Mouse (Mus musculus) liver, postnatal 0 days (tissue): ENCODE measurements around the gene Slc4a4. TPM values are rescaled to one million over a fixed set of nuclear protein-coding genes. Genes with fewer than 3 reads are reported as not detected.

Source experiments
- ATAC-seq: fragments of 200-750 bp; cut with Nextera tagmentation; 2 replicates; pipeline ENCODE4 v1.8.0; 2017; ENCODE audit warnings: mild to moderate bottlenecking, moderate library complexity
- DNase-seq: peaks from one replicate; pipeline ENCODE4 v3.0.0-alpha.2; 2016
- H3K27ac ChIP-seq: fragments of 300-500 bp; sonication (generic); 2 replicates; pipeline ENCODE4 v1.5.1; 2014; ENCODE audit warnings: antibody characterized with exemption, moderate library complexity, mild to moderate bottlenecking, low read depth
- H3K27me3 ChIP-seq: fragments of 300-500 bp; sonication (generic); 2 replicates; pipeline ENCODE4 v1.6.1; 2014; ENCODE audit warnings: low read length, control low read depth, mixed read lengths; ENCODE audit not compliant: insufficient read depth
- H3K36me3 ChIP-seq: fragments of 300-500 bp; sonication (generic); replicated peaks from 2 replicates; pipeline ENCODE4 v1.6.1; 2014; ENCODE audit warnings: mild to moderate bottlenecking, control low read depth, low read length, moderate library complexity, mixed read lengths; ENCODE audit not compliant: insufficient read depth
- H3K4me1 ChIP-seq: fragments of 300-500 bp; sonication (generic); 2 replicates; pipeline ENCODE4 v1.6.1; 2014; ENCODE audit warnings: antibody characterized with exemption, mild to moderate bottlenecking, control low read depth; ENCODE audit not compliant: insufficient read depth
- H3K4me2 ChIP-seq: fragments of 300-500 bp; sonication (generic); 2 replicates; pipeline ENCODE4 v1.6.1; 2014; ENCODE audit warnings: low read depth, mild to moderate bottlenecking, low read length, moderate library complexity, mixed read lengths
- H3K4me3 ChIP-seq: fragments of 300-500 bp; sonication (generic); 2 replicates; pipeline ENCODE4 v1.5.1; 2014; ENCODE audit warnings: low read depth, low read length
- H3K9ac ChIP-seq: fragments of 300-500 bp; sonication (generic); replicated peaks from 2 replicates; pipeline ENCODE4 v1.6.1; 2014; ENCODE audit warnings: mild to moderate bottlenecking, moderate library complexity
- H3K9me3 ChIP-seq: fragments of 300-500 bp; sonication (generic); 2 replicates; pipeline ENCODE4 v1.6.1; 2016; ENCODE audit warnings: mild to moderate bottlenecking, control low read depth, low read length, mixed read lengths
- CTCF ChIP-seq: sonication (generic); IDR thresholded peaks from 2 replicates; pipeline ENCODE4 v1.5.1; 2016; ENCODE audit warnings: antibody characterized with exemption, low read depth
- EP300 ChIP-seq: IDR thresholded peaks from 2 replicates; pipeline ENCODE4 v1.6.1; 2016; ENCODE audit warnings: antibody characterized with exemption, low read depth, mild to moderate bottlenecking
- WGBS: fragments of 180-500 bp; shearing (Covaris S2); extraction: QIAGEN DNeasy Blood & Tissue Kit; methylation state at CpG from one replicate; pipeline ENCODE4 v1.1.7; 2014; ENCODE audit not compliant: insufficient replicate concordance; 5-methylcytosine and 5-hydroxymethylcytosine counted together
- polyA plus RNA-seq: library from polyadenylated mRNA; unstranded; fragments of >200 nt; fragmentation: Nextera tagmentation; extraction: Ambion mirVana; gene quantifications from 2 replicates; pipeline ENCODE4 v1.2.1, GENCODE M21; 2015

Slc4a4 gene
- polyA plus RNA-seq, 1 experiment from 2014 or later: 4.1 TPM

- H3K27me3 ChIP-seq: no peaks in the 10 kb centered on the region
- H3K9me3 ChIP-seq: no peaks in the 10 kb centered on the region
- H3K36me3 ChIP-seq: no peaks in the 10 kb centered on the region
- no peak overlapping the region for H3K27ac ChIP-seq
- DNase-seq (no peak), ATAC-seq (no peak)
- TF ChIP-seq CTCF: no peak
- TF ChIP-seq EP300: no peak
- no peak overlapping the region for H3K4me2 ChIP-seq
- no peaks in the 10 kb centered on the region for H3K4me1 ChIP-seq
- H3K4me3 ChIP-seq: no peak overlapping the region
- H3K9ac ChIP-seq: no peak overlapping the region
- WGBS: 89% methylated on average over 5 of the region's 5 CpGs
Measured at GRCm38 (mm10) chr5:88994533-88994932, 107.9 kb downstream of the Slc4a4 start.

DNA sequence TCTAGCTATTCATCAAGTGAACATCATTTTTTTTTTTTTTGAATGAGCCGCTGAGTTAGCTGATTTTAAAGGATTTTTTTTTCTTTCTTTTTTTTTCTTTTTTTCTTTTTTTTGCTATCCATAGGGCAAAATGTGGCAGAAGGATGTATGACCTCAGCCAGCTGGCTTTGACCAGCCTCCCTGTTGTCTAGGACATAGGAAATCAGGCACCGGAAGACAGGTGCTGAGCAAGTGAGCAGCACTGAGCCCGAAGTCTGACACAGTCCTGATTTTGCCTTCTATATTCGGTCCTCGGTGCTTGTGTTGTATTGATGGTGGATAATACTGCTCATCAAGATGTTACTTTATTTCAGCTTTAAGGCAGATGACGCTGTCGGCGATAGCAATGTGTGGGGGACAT lies 109.6 kb downstream of the Slc4a4 start:
- 90% methylated on average over 8 of the region's 8 CpGs for WGBS
- Histone ChIP-seq H3K27me3 (no peaks in the 10 kb centered on the region), H3K27ac (no peak overlapping the region), H3K36me3 (no peaks in the 10 kb centered on the region), H3K4me1 (no peaks in the 10 kb centered on the region), H3K4me3 (no peak overlapping the region), H3K4me2 (no peak overlapping the region), H3K9me3 (no peaks in the 10 kb centered on the region), H3K9ac (no peak overlapping the region)
- DNase-seq: no peak
- no peak for ATAC-seq
- no peak for TF ChIP-seq EP300
- no peak for TF ChIP-seq CTCF

- WGBS: 79% methylated on average over 6 of the region's 6 CpGs
- ATAC-seq: no peak
- H3K27ac ChIP-seq: no peak overlapping the region
- H3K36me3 ChIP-seq: no peaks in the 10 kb centered on the region
- no peak overlapping the region for H3K9ac ChIP-seq
- no peaks in the 10 kb centered on the region for H3K27me3 ChIP-seq
- no peaks in the 10 kb centered on the region for H3K9me3 ChIP-seq
- no peak overlapping the region for H3K4me3 ChIP-seq
- H3K4me1 ChIP-seq: no peaks in the 10 kb centered on the region
- no peak for DNase-seq
- no peak overlapping the region for H3K4me2 ChIP-seq
- TF ChIP-seq EP300 (no peak), CTCF (no peak)
Measured at GRCm38 (mm10) chr5:88997277-88997676, 110.7 kb downstream of the Slc4a4 start.

DNA sequence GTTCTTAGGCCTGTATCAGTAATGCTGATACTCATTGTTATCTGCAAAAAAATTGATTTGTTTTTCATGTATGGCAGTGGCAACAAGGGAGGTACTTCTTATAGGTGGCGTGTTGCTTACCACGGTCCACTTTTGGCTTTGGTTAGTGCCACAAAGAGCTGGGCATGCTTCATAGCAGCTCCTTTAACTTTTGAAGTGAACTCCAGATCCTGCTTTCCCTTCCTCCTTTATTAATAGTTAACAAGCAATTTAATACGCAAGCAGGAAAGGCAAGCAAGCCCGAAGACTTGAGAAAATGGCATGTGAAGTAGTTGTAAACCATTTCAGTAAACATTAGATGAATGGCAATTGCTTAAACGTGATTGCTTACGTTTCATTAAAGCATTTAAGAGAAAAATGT lies 113.2 kb downstream of the Slc4a4 start:
- no peak overlapping the region for H3K4me2 ChIP-seq
- H3K36me3 ChIP-seq: no peaks in the 10 kb centered on the region
- no peaks in the 10 kb centered on the region for H3K4me1 ChIP-seq
- ATAC-seq (no peak), DNase-seq (no peak)
- TF ChIP-seq CTCF (no peak), EP300 (no peak)
- H3K9me3 ChIP-seq: no peaks in the 10 kb centered on the region
- no peak overlapping the region for H3K4me3 ChIP-seq
- H3K27me3 ChIP-seq: no peaks in the 10 kb centered on the region
- H3K9ac ChIP-seq: no peak overlapping the region
- WGBS: 87% methylated on average over 6 of the region's 6 CpGs
- no peak overlapping the region for H3K27ac ChIP-seq

DNA sequence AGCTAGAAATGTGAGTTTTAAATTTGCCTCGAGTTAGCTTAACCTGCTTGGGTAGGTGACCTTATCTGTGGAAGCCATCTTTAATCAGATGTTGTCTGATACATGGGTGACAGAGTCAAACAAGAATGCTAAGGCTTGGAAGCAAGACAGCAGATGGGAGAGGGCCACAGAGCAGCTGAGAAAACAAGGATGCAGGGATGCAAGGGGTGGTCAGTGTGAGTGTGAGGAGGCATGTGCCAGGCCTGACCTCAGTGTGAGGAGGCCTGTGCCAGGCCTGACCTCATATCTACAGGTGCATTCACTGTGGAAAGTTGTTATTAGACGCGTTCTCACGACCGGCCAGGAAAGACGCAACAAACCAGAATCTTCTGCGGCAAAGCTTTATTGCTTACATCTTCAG lies 114.0 kb downstream of the Slc4a4 start:
- Histone ChIP-seq H3K4me1 (no peaks in the 10 kb centered on the region), H3K4me2 (no peak overlapping the region), H3K9ac (no peak overlapping the region), H3K27ac (no peak overlapping the region), H3K9me3 (no peaks in the 10 kb centered on the region), H3K4me3 (no peak overlapping the region), H3K36me3 (no peaks in the 10 kb centered on the region), H3K27me3 (no peaks in the 10 kb centered on the region)
- DNase-seq: no peak
- no peak for ATAC-seq
- 94% methylated on average over 7 of the region's 7 CpGs for WGBS
- TF ChIP-seq EP300: no peak
- TF ChIP-seq CTCF: no peak

DNA sequence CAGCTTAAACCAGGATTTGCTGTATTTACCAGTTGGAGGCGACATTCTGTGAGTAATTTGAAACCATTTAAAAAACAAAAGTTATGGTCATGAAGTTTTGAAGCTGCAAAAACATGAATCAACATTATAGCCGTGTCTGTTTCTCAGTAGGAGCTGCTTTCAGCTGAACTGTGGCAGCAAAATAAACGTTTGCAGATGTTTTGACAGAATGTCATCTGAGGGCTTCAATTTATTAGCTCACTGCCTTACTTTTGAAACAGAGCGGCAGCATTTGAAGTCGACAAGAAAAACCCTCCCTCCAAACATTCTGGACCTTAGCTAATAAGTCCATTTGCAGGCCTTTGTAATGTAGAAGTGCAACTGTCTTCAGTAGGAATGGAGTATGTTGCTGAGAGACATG lies 123.5 kb downstream of the Slc4a4 start:
- TF ChIP-seq EP300 (no peak), CTCF (no peak)
- no peak overlapping the region for H3K27ac ChIP-seq
- no peak overlapping the region for H3K9ac ChIP-seq
- no peaks in the 10 kb centered on the region for H3K36me3 ChIP-seq
- H3K27me3 ChIP-seq: no peaks in the 10 kb centered on the region
- no peaks in the 10 kb centered on the region for H3K4me1 ChIP-seq
- no peaks in the 10 kb centered on the region for H3K9me3 ChIP-seq
- no peak for DNase-seq
- H3K4me3 ChIP-seq: no peak overlapping the region
- H3K4me2 ChIP-seq: no peak overlapping the region
- no peak for ATAC-seq
- WGBS: 62% methylated on average over 5 of the region's 5 CpGs

DNA sequence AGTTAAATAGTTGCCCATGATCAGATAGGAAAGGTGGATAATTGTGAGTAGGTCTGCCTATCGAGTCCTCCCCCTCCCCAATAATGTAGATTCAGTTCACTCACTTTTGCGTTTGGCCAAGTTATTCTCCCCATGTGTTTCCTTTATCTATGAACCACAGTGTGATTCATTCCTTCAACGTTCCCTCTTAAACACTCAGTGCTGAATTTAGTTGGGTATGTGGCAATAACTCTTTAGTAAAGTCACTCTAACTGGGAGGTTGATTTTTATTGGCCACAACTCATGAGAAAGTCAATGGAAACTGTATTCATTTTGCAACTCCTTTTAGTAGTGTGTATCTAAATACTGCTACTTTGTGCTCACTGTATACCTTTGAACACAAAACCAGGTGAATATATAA lies 125.8 kb downstream of the Slc4a4 start:
- Histone ChIP-seq H3K27me3 (no peaks in the 10 kb centered on the region), H3K9ac (no peak overlapping the region), H3K36me3 (no peaks in the 10 kb centered on the region), H3K27ac (no peak overlapping the region), H3K4me1 (no peaks in the 10 kb centered on the region), H3K9me3 (no peaks in the 10 kb centered on the region), H3K4me2 (no peak overlapping the region), H3K4me3 (no peak overlapping the region)
- 59% methylated on average over 3 of the region's 3 CpGs for WGBS
- DNase-seq (no peak), ATAC-seq (no peak)
- TF ChIP-seq CTCF (no peak), EP300 (no peak)
